Mouse (Mus musculus): Measurements from ENCODE around the gene S100a10.

- TF ChIP-seq POLR2A (IDR thresholded peaks at IDR 0.05; ENCODE audit: low read depth, low read length) (no peak), CTCF (IDR thresholded peaks at IDR 0.05; ENCODE audit: borderline replicate concordance, insufficient read depth, low read length) (no peak)
These were observed 45.6 kb upstream of the S100a10 start for GRCm38 (mm10) chr3:93509301-93509700.
